Mouse (Mus musculus) liver, postnatal 0 days (tissue): ENCODE measurements around the gene Tmem269.

Experiments used
- CTCF ChIP-seq: sonication (generic); IDR thresholded peaks from 2 replicates; pipeline ENCODE4 v1.5.1; 2016; ENCODE audit warnings: antibody characterized with exemption, low read depth
- EP300 ChIP-seq: IDR thresholded peaks from 2 replicates; pipeline ENCODE4 v1.6.1; 2016; ENCODE audit warnings: antibody characterized with exemption, low read depth, mild to moderate bottlenecking

DNA sequence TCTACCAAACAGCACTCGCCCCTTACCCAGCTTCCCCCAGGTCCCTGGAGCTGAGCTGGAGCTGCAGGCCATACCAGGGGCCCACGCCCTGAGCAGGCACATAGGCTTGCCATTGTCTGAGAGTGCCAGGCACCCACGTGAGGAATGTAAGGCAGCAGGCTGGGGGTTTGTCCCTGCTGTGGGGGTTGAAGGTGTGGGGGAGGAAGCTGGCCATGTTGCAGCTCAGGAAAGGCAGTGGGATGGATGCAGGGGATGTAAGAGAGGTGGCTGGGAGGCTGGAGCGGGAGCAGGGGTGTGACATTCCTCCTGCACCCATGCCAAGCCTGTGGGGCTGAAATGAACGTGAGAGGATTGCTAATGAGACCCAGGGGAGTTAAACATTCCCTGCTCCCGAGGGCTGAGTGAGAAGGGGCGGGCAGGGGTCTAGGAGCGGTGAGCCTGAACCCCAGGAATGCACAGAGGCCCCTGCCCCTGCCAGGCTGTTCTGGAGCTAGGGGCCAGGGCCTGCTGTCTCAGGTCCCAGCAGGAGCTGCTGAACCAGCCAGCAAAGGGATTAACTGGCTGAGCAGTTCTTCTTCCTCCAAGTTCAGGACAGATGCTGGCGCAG is 36.1 kb upstream of the Tmem269 start:
- TF ChIP-seq CTCF (no peak), EP300 (no peak)
